Mouse (Mus musculus): ENCODE data around the gene Trim40.

Gene Trim40

GRCm38 (mm10) chr17:36890073-36890903 lies at the start of gene Trim40:
Gene Trim40 (minus strand): TSS chr17:36890123.
- DNase-seq (ENCODE audit: low spot score): no peak

GRCm38 (mm10) chr17:36938056-36938455 lies 48.1 kb upstream of the Trim40 start:
- no peak for DNase-seq (ENCODE audit: low spot score)

- no peak for DNase-seq (ENCODE audit: low spot score)
Measured at GRCm38 (mm10) chr17:36931806-36932205, 41.9 kb upstream of the Trim40 start.

DNA sequence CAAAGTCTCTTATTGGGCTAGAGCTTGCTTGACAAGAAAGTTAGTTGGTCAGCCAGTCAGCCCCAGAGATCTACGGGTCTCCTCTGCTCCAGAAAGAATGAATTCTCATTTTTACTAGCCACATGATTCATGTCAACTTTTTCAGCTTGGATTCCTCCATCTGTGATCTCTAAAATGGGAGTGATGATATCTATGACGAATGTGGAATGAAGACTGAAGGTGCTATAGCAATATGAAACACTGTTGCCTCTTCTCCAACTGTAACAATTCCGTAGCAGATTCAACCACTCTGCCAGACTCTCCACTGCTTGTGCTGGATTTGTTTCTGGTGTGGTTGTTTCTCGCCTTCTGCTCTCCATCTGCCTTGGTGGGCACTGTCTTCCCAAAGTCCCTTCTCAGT lies 41.2 kb upstream of the Trim40 start:
- DNase-seq (ENCODE audit: low spot score): no peak

DNA sequence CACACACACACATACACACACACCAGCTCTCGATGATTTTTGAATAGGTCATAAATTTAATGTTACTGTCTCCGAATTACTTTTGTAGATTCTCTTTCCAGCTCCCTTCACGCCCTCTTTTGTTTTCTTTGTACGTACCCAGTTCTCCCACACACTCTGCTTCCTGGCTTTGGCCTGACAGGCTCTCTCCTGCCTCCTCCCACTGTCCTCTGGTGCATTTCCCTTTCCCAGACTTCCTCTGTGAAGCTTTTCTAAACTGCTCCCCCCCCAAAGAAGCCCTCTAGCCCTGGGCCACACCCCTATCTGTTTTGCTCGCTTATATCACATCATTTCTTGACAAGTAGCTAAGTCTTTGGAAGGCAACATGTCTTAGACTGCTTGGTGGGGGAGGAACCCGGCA lies 40.3 kb upstream of the Trim40 start:
- no peak for DNase-seq (ENCODE audit: low spot score)

GRCm38 (mm10) chr17:36929236-36929932 lies 39.5 kb upstream of the Trim40 start:
- no peak for DNase-seq (ENCODE audit: low spot score)

GRCm38 (mm10) chr17:36927496-36928120 lies 37.7 kb upstream of the Trim40 start:
- no peak for DNase-seq (ENCODE audit: low spot score)

DNA sequence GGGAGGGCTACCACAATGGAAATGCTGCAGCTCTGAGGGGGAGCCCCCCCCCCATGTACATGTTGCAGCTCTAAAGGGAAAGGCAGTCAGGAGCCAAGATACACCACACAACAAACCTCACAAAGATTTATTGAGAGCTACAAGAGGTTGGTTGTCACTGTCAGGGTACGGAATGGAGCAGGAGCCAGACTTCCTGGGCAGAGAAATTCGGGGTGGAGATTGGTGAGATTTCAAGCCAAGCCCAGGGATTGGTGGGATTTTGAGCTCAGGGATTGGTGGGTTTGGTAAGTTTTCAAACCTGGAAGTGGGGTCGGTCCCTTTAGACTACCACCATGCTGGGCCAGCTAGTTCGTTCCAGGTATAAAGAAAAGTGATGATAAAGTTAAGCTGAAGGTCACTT lies 33.6 kb upstream of the Trim40 start:
- no peak for DNase-seq (ENCODE audit: low spot score)

DNA sequence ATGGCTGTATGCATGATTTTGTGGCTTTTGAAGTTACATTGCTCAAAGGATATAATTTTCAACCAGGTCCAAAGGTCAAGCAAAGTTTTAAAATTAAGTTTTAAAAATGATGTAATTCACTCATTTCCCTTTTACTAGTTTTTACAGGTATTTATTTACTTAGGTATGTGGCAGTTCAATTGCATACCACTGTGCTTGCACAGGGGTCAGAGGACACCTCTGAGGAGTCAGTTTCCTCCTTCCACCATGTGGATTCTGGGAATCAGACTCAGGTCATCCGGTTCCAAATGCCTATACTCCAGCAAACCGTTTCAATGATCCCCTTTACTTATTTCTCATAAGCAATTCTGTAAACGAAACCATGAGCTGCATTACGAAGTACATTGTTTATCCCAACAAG lies 32.8 kb upstream of the Trim40 start:
- DNase-seq (ENCODE audit: low spot score): no peak

- peak; percentile 25 for DNase-seq (ENCODE audit: low spot score)
Measured at GRCm38 (mm10) chr17:36920239-36920638, 30.3 kb upstream of the Trim40 start.

- DNase-seq (ENCODE audit: low spot score): peak; percentile 57
Measured at GRCm38 (mm10) chr17:36915076-36915475, 25.2 kb upstream of the Trim40 start.

DNA sequence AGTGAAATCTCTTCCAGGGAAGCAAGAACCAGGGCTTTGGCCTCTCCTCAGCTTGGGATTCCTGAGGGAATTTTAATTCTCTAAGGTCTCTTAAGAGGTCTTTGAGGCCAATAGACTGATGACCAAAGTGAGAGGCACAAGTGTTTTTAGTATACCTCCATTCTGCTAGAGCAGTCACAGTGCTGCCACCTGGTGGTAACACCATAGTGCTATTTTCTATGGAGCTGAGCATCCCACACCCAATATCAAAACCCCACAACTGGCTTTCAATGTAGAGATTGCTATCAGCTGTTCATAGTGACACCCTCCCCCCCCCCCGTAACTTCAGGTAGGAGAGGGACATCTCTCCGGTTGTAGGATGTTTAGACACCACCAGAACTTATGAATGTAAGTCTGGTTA lies 24.2 kb upstream of the Trim40 start:
- DNase-seq (ENCODE audit: low spot score): peak; percentile 82

DNA sequence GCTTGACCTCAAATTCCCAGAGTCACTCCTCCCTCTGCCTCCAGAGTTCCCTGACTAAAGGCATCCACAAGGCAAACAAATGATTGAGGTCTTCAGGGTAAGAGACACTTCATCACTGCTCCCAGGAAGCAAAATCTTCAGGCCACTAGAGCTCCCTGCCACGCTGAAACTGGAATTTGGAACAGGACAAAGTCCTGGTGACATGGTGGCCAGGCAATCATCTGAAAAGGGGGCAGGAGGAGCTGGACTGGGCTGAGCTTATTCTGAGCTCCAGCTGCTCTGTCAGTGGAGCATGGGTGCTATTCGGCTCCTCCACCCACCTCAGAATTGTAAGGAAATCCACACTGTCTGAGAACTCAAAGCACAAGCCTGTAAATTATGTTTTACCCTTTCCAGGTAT lies 22.1 kb upstream of the Trim40 start:
- no peak for DNase-seq (ENCODE audit: low spot score)

- DNase-seq (ENCODE audit: low spot score): no peak
Measured at GRCm38 (mm10) chr17:36909802-36910201, 19.9 kb upstream of the Trim40 start.

- no peak for DNase-seq (ENCODE audit: low spot score)
Measured at GRCm38 (mm10) chr17:36908235-36908634, 18.3 kb upstream of the Trim40 start.

DNA sequence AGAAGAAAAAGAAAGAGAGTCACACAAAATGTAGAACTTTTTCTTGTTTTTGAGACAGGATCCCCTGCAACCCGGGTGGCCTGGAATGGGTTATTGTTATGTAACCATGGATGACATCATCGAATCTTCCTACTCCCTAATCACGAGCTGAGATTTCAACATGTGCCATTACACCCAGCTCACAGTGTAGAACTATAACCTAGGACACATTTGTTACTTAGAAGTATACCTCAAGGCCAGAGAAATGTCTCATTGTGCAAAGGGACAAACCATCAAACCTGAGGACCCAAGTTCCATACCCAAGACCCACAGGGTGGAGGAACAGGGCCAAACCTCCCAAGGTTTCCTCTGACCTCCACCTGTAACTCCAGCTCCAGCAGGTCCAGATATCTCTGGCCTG lies 13.7 kb upstream of the Trim40 start:
- no peak for DNase-seq (ENCODE audit: low spot score)

DNA sequence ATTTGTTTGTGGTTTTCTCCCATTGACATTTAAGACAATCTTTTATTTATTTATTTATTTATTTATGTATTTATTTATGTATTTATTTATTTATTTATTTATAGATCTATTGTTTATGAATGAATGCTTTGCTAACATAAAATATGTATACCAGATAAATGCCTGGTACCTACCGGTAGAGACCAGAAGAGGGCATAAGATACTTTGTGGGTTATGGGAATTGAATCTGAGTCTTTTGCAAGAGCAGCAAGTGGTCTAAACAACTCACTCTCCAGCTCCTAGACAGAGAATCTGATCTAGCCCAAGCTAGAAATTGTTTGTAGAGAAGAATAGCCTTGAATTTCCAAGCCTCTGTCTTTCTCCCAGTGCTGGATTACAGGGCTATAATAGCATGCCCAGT lies 10.8 kb upstream of the Trim40 start:
- DNase-seq (ENCODE audit: low spot score): no peak

- DNase-seq (ENCODE audit: low spot score): no peak
Measured at GRCm38 (mm10) chr17:36900001-36900400, 10.1 kb upstream of the Trim40 start.

GRCm38 (mm10) chr17:36899376-36899775 lies 9.5 kb upstream of the Trim40 start:
- DNase-seq (ENCODE audit: low spot score): no peak

DNA sequence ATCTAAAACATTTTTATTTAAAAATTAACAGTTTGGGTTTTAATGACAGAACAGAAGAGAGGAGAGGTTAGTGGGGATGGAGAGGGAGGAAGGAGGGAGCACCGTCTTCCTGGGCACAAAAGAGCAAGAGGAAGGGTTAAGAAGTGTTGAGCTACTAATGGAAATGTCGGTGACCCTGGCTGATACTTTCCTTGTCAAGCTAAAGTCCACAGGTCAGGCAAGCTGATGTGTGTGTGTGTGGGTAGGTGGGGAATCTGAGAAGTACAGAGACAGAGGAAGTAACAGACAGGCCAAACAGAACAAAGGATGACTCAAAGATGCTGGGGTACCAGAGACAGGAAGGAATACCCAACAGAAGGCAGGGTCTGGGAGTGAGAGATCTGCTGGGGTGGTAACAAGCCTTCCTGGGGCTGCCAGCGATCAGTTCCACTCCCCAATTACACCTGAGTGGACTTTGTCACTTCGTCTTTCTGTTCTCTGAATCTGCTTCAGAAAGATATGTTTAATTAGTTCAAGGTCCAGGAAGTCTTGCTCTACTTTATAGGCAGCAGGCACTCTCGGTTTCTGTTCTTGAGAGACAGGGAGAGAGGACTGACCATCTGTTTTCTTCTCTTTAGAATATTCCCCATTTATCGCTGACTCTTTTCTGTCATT lies 7.8 kb upstream of the Trim40 start, which contains the start of gene Trim31:
Trim31 (plus strand) TSS at position 567 of the 654 bp plus-strand sequence.
- no peak for DNase-seq (ENCODE audit: low spot score)

GRCm38 (mm10) chr17:36897065-36897464 lies 7.1 kb upstream of the Trim40 start:
- no peak for DNase-seq (ENCODE audit: low spot score)

DNA sequence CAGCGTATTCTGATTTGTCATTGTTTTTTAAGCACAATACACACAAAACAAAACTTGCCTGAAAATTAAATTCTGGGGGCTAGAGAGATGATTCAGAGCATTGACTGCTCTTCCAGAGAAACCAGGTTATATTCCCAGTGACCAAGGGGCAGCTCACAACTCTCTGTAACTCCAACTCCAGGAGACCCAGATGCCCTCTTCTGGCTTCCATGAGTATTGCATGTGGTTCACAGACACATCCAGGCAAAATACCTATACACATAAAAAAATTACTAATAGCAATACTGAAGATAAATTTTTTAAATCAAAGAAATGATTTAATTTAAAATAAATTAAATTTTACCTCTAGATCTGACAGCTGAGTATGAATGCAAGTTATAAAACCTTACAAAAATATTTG lies 6.7 kb upstream of the Trim40 start:
- DNase-seq (ENCODE audit: low spot score): peak; percentile 41
